Mouse (Mus musculus): ENCODE results near the gene Tas1r1. TPM values are rescaled to one million over a fixed set of nuclear protein-coding genes. Genes with fewer than 3 reads are reported as not detected.
A peak's percentile ranks its signal among the peaks of the same experiment; 100 is the strongest.

Gene Tas1r1
- polyA plus RNA-seq, 1 experiment from 2014 or later: 2.1 TPM

DNA sequence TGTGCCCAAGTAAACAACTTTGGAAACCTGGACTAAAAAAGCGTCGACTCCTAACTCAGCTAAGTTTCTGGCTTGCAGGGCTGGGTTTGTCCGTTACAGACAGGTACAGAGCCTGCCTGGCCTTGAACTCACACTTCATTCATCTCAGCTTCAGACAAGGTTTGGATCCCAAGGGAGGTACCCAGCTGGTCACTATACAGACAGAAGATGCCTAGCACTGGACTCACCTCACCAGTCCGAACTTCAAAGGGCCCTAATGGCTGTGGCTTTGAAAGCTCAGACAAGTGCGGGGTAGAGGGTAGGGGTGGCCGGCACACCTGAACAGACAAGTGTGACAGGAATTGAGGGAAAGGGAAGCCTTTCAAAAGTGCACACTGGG, 49.3 kb downstream of the Tas1r1 start:
- Histone ChIP-seq H3K9ac (ENCODE audit: low read depth, low read length) (peak overlapping the region; percentile 97), H3K27me3 (ENCODE audit: control insufficient read depth, insufficient read depth, low read depth, low read length) (no peaks in the 10 kb centered on the region), H3K4me3 (ENCODE audit: low read depth, low read length) (peak overlapping the region; percentile 82), H3K27ac (ENCODE audit: low read length) (peak overlapping the region; percentile 87; the same call in 1 of the 2 replicates), H3K4me1 (ENCODE audit: control insufficient read depth, insufficient read depth, low read length) (peaks cover 21% of the 10 kb centered on the region), H3K36me3 (ENCODE audit: control insufficient read depth, insufficient read depth, low read length) (peaks cover 17% of the 10 kb centered on the region), H3K9me3 (replicated peaks; ENCODE audit: control insufficient read depth, low read length, poor library complexity, severe bottlenecking) (no peaks in the 10 kb centered on the region), H3K4me2 (ENCODE audit: low read length) (peak overlapping the region; percentile 62)
- WGBS: 31% methylated on average over 6 of the region's 6 CpGs
- ATAC-seq: peak; percentile 26; the same call in 1 of the 2 replicates

DNA sequence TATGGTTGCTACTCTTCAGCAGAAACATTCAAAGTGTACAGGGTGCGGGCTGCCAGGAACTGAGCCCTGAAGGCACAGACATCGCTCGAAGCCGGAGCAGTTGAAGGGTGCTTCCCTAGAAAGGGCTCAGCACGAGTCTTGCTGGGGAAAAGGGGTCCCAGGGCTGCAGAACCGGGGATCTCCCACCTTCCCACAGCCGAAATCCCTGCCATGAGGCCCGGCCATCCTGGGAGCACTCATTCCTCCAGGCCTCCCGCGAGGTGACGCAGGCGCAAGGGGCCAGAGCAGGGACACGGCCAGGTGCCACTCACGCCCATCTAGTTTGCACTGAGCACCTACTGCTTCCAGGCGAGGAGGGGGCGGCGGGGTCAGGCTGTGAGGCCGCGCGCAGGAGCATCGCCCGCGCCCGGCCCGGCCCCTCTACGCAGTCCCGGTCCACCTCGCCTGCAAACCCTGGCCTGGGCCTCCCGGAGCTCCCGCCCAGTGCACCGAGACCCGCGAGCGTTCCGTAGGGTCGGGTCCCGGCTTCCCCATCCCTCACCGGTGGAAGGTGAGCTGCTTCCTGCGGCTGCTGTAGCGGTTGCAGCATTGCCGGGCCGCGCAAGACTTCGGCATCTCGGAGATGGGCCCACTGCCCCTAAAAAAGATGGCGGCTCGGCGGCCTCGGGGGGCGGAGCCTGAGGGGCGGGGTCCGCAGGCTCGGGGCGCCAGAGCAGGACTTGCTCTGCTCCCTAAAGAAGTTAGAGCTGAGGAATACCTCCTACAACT, 49.8 kb downstream of the Tas1r1 start, which contains the start of gene Thap3:
TSS of gene Thap3 (minus strand) at position 656 of the 768 bp plus-strand sequence.
- Histone ChIP-seq H3K27me3 (ENCODE audit: control insufficient read depth, insufficient read depth, low read depth, low read length) (no peaks in the 10 kb centered on the region), H3K4me2 (ENCODE audit: low read length) (peak within 1 kb of the TSS; percentile 62), H3K4me1 (ENCODE audit: control insufficient read depth, insufficient read depth, low read length) (peaks cover 15% of the 10 kb centered on the region), H3K36me3 (ENCODE audit: control insufficient read depth, insufficient read depth, low read length) (peaks cover 17% of the 10 kb centered on the region), H3K27ac (ENCODE audit: low read length) (peak within 1 kb of the TSS; percentile 87), H3K9ac (ENCODE audit: low read depth, low read length) (peak within 1 kb of the TSS; percentile 97), H3K9me3 (replicated peaks; ENCODE audit: control insufficient read depth, low read length, poor library complexity, severe bottlenecking) (no peaks in the 10 kb centered on the region), H3K4me3 (ENCODE audit: low read depth, low read length) (peak within 1 kb of the TSS; percentile 82)
- 1% methylated on average over 54 of the region's 54 CpGs for WGBS
- ATAC-seq: peak; percentile 72

DNA sequence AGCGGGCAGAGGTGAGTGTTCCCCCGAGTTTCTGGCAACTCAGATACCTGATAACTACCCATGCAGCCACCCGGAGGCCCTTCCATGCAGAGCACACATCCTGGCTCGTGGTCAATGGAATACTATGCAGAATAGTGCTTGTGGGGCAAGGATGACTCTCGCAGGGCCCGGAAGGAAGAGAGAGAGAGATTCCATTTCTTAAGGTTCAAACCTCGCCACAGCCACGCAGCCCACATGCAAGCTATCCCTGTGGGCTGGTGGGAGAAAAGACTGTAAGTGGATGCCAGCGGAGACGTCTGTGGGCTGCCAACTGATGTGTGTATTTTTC, 50.4 kb downstream of the Tas1r1 start:
- 27% methylated on average over 10 of the region's 10 CpGs for WGBS
- Histone ChIP-seq H3K27ac (ENCODE audit: low read length) (peak overlapping the region; percentile 87), H3K9me3 (replicated peaks; ENCODE audit: control insufficient read depth, low read length, poor library complexity, severe bottlenecking) (no peaks in the 10 kb centered on the region), H3K9ac (ENCODE audit: low read depth, low read length) (peak overlapping the region; percentile 97), H3K27me3 (ENCODE audit: control insufficient read depth, insufficient read depth, low read depth, low read length) (no peaks in the 10 kb centered on the region), H3K4me1 (ENCODE audit: control insufficient read depth, insufficient read depth, low read length) (peaks cover 15% of the 10 kb centered on the region), H3K4me2 (ENCODE audit: low read length) (peak overlapping the region; percentile 62), H3K36me3 (ENCODE audit: control insufficient read depth, insufficient read depth, low read length) (peaks cover 17% of the 10 kb centered on the region), H3K4me3 (ENCODE audit: low read depth, low read length) (peak overlapping the region; percentile 82)
- ATAC-seq: no peak

DNA sequence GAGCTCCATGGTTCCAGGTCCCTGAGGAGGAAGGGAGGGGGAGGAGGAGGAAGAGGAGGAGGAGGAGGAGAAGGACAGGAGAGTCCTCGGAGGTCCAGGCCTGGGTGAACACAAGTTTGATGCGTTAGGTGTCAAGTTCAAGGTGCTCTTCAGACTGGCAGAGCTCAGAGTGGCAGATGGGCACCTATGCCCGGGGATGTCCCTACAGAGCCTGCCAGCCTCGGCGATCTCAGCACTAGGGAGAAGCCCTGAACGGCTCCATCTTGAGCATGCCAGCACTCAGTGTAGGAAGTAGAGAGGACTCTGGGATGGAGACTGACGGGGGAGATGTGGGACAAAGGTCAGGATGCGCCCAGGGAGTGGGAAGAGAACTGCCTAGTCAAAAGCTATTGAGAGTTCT, 51.7 kb downstream of the Tas1r1 start:
- Histone ChIP-seq H3K36me3 (ENCODE audit: control insufficient read depth, insufficient read depth, low read length) (peaks cover 10% of the 10 kb centered on the region), H3K9me3 (replicated peaks; ENCODE audit: control insufficient read depth, low read length, poor library complexity, severe bottlenecking) (no peaks in the 10 kb centered on the region), H3K27me3 (ENCODE audit: control insufficient read depth, insufficient read depth, low read depth, low read length) (no peaks in the 10 kb centered on the region), H3K27ac (ENCODE audit: low read length) (no peak overlapping the region), H3K4me3 (ENCODE audit: low read depth, low read length) (no peak overlapping the region), H3K4me1 (ENCODE audit: control insufficient read depth, insufficient read depth, low read length) (peaks cover 15% of the 10 kb centered on the region), H3K9ac (ENCODE audit: low read depth, low read length) (no peak overlapping the region), H3K4me2 (ENCODE audit: low read length) (no peak overlapping the region)
- WGBS: 74% methylated on average over 8 of the region's 8 CpGs
- ATAC-seq: no peak

DNA sequence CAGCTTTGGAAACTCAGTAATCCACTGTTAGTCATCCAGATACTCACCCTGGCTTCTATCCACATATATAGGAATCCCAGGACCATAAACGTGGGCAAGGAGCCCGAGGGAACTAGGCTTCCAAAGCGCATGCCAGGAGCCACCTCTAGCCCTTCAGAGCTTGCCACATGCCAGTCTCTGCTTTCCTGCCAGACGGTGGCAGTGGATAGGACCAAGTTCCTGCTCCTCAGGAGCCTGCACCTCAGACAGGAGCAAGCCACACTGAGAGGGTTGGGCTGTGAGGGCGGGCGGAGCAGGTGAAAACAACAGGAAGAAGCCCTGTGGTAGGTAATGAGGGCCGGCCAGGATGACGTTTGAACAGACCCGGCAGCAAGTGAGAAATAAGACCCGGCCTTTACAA, 52.5 kb downstream of the Tas1r1 start:
- Histone ChIP-seq H3K9ac (ENCODE audit: low read depth, low read length) (no peak overlapping the region), H3K4me3 (ENCODE audit: low read depth, low read length) (no peak overlapping the region), H3K27me3 (ENCODE audit: control insufficient read depth, insufficient read depth, low read depth, low read length) (no peaks in the 10 kb centered on the region), H3K4me2 (ENCODE audit: low read length) (no peak overlapping the region), H3K27ac (ENCODE audit: low read length) (no peak overlapping the region), H3K4me1 (ENCODE audit: control insufficient read depth, insufficient read depth, low read length) (peaks cover 15% of the 10 kb centered on the region), H3K36me3 (ENCODE audit: control insufficient read depth, insufficient read depth, low read length) (peaks cover 7% of the 10 kb centered on the region), H3K9me3 (replicated peaks; ENCODE audit: control insufficient read depth, low read length, poor library complexity, severe bottlenecking) (no peaks in the 10 kb centered on the region)
- WGBS: 45% methylated on average over 10 of the region's 10 CpGs
- no peak for ATAC-seq

DNA sequence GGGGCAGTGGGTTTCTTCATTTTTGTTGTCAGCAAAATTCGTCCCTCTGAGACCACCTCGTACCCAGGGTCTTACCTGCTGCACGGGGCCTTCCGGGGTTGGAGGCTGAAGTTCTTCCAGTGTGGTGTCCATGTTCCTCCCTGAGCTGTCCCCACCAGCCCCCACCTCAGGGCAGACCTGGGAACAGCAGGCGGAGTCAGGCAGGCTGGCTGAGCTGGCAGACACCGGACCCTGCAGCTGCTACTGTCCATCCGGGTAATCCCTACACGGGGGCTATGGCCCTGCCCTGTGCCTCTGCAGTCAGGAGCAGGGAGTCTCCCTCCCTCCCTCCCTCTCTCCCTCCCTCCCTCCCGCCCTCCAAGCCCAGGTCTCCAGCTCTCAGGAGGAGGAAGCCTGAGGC, 54.8 kb downstream of the Tas1r1 start:
- Histone ChIP-seq H3K4me1 (ENCODE audit: control insufficient read depth, insufficient read depth, low read length) (peaks cover 15% of the 10 kb centered on the region), H3K27ac (ENCODE audit: low read length) (no peak overlapping the region), H3K9me3 (replicated peaks; ENCODE audit: control insufficient read depth, low read length, poor library complexity, severe bottlenecking) (no peaks in the 10 kb centered on the region), H3K36me3 (ENCODE audit: control insufficient read depth, insufficient read depth, low read length) (peaks cover 9% of the 10 kb centered on the region), H3K27me3 (ENCODE audit: control insufficient read depth, insufficient read depth, low read depth, low read length) (no peaks in the 10 kb centered on the region), H3K4me2 (ENCODE audit: low read length) (no peak overlapping the region), H3K4me3 (ENCODE audit: low read depth, low read length) (no peak overlapping the region), H3K9ac (ENCODE audit: low read depth, low read length) (no peak overlapping the region)
- WGBS: 33% methylated on average over 8 of the region's 9 CpGs
- no peak for ATAC-seq

DNA sequence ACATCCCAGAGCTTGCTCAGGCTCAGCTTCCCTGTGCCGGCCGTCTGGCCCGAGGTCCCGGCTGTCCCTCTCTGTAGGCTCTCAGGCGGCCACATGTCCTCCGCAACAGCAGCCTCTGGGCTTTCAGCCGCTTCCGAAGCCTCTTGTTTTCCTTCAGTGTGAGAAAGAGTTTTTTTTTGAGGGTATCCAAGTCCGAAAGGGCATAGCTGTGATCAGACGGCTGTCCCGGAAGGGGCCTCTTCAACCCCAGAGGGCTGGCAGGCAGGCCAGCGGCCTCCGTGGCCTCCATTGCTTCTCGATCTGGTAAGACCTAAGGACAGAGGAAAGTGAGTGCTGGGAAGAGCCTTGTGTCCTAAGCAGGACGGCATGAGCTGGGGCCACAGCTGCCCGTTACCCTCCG, 55.3 kb downstream of the Tas1r1 start:
- peaks cover 9% of the 10 kb centered on the region for H3K36me3 ChIP-seq (ENCODE audit: control insufficient read depth, insufficient read depth, low read length)

DNA sequence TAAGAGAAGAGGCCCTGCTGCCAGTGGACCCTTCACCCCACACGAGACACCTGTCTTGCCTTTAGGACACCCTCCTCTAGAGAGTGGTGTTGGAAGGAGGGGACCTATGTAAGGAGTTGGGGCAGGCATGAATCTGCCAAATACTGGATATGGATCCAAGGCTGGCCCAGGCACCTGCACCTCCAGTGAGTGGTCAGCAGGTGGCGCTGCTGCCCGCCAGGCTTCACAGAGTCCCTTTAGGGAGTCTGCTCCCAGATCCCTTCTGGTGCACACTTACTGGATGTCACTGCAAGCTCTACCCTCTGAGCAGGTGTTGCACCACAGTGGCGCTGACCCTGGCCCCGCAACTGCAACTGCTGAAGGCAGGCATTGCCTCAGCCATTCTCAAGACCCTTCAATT, 57.0 kb downstream of the Tas1r1 start:
- Histone ChIP-seq H3K9me3 (replicated peaks; ENCODE audit: control insufficient read depth, low read length, poor library complexity, severe bottlenecking) (no peaks in the 10 kb centered on the region), H3K9ac (ENCODE audit: low read depth, low read length) (no peak overlapping the region), H3K4me3 (ENCODE audit: low read depth, low read length) (no peak overlapping the region), H3K4me2 (ENCODE audit: low read length) (no peak overlapping the region), H3K27me3 (ENCODE audit: control insufficient read depth, insufficient read depth, low read depth, low read length) (no peaks in the 10 kb centered on the region), H3K27ac (ENCODE audit: low read length) (no peak overlapping the region), H3K4me1 (ENCODE audit: control insufficient read depth, insufficient read depth, low read length) (peaks cover 3% of the 10 kb centered on the region; the same call in 1 of the 2 replicates), H3K36me3 (ENCODE audit: control insufficient read depth, insufficient read depth, low read length) (peaks cover 12% of the 10 kb centered on the region)
- peak; percentile 44 for ATAC-seq
- WGBS: 10% methylated on average over 5 of the region's 5 CpGs

More for the DNA sequence above, 55.3 kb downstream of the Tas1r1 start:
- no peak overlapping the region for H3K9ac ChIP-seq (ENCODE audit: low read depth, low read length)
- no peaks in the 10 kb centered on the region for H3K27me3 ChIP-seq (ENCODE audit: control insufficient read depth, insufficient read depth, low read depth, low read length)
- H3K27ac ChIP-seq (ENCODE audit: low read length): no peak overlapping the region
- H3K4me1 ChIP-seq (ENCODE audit: control insufficient read depth, insufficient read depth, low read length): peaks cover 14% of the 10 kb centered on the region
- no peak overlapping the region for H3K4me3 ChIP-seq (ENCODE audit: low read depth, low read length)
- ATAC-seq: no peak
- H3K9me3 ChIP-seq (replicated peaks; ENCODE audit: control insufficient read depth, low read length, poor library complexity, severe bottlenecking): no peaks in the 10 kb centered on the region
- no peak overlapping the region for H3K4me2 ChIP-seq (ENCODE audit: low read length)
- WGBS: 62% methylated on average over 17 of the region's 17 CpGs

DNA sequence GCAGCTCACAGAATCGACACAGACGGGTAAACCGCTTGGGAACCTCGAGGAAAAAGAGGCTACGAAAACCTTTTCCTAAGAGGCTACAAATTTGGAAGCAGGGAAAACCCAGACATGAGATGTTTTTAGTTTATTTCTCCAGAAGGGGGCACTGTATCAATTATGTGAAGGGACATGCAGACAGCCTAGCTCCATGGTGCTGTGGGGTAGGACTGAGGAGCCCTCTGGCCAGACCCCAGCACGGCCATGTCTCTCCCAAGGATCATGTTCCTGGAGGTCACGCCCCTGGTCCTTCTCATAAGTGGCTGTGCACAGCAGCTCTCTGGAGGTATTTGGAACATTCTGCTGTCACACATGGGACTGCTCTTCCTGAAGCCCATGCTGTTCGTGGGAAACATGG, 57.7 kb downstream of the Tas1r1 start:
- H3K36me3 ChIP-seq (ENCODE audit: control insufficient read depth, insufficient read depth, low read length): peaks cover 12% of the 10 kb centered on the region
- WGBS: 84% methylated on average over 8 of the region's 8 CpGs
- ATAC-seq: no peak
- H3K4me1 ChIP-seq (ENCODE audit: control insufficient read depth, insufficient read depth, low read length): no peaks in the 10 kb centered on the region
- no peak overlapping the region for H3K4me2 ChIP-seq (ENCODE audit: low read length)
- no peak overlapping the region for H3K27ac ChIP-seq (ENCODE audit: low read length)
- H3K9ac ChIP-seq (ENCODE audit: low read depth, low read length): no peak overlapping the region
- no peak overlapping the region for H3K4me3 ChIP-seq (ENCODE audit: low read depth, low read length)
- H3K27me3 ChIP-seq (ENCODE audit: control insufficient read depth, insufficient read depth, low read depth, low read length): no peaks in the 10 kb centered on the region
- no peaks in the 10 kb centered on the region for H3K9me3 ChIP-seq (replicated peaks; ENCODE audit: control insufficient read depth, low read length, poor library complexity, severe bottlenecking)

Measured in midbrain, embryonic 16.5 days (tissue).